Mouse (Mus musculus) lung, postnatal 0 days (tissue): ENCODE results near the gene Akap14.

Source experiments
- CTCF ChIP-seq: IDR thresholded peaks from 2 replicates; pipeline ENCODE4 v1.5.1; 2016; ENCODE audit warnings: antibody characterized with exemption, mild to moderate bottlenecking
- EP300 ChIP-seq: IDR thresholded peaks from 2 replicates; pipeline ENCODE4 v1.6.1; 2016; ENCODE audit warnings: antibody characterized with exemption, mild to moderate bottlenecking, control low read depth

DNA sequence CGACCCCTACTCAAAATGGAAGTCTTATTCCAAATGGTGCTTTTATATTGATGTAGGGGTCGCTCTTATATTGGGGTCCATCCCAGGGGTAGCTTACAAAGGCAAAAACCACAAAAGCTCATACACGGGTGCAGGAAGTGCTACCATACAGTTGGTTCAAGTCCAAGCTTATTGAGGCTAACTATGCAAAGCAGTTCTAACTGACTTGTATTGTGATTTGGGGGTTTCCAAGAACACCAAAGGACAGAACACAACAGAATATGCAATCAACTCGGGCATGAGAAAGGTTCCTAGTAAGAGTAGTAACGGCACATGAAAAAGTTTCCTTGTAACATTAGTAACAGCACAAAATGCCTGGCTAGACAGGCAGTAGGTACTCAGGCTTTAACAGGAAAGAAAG is 48.4 kb downstream of the Akap14 start:
- TF ChIP-seq CTCF (no peak), EP300 (no peak)
